Mouse (Mus musculus): ENCODE measurements around the gene 4921501E09Rik. TPM values are rescaled to one million over a fixed set of nuclear protein-coding genes. Genes with fewer than 3 reads are reported as not detected.

Gene 4921501E09Rik
- polyA plus RNA-seq, 1 experiment from 2014 or later, result not detected

Other genes with a start within 250 kb of the 4921501E09Rik start
- gene Zfp799, start 237.8 kb downstream of the 4921501E09Rik start, polyA plus RNA-seq (2016; fragmentation: Nextera tagmentation; extraction: Ambion mirVana), result 10.2 and 18.4 TPM in 2 replicates
- 6.5 and 7.6 TPM in 2 replicates for gene Zfp870, start 176.4 kb downstream of the 4921501E09Rik start, polyA plus RNA-seq (2016; fragmentation: Nextera tagmentation; extraction: Ambion mirVana)
- not detected in 2 replicates for gene Cyp4f14, start 150.7 kb downstream of the 4921501E09Rik start, polyA plus RNA-seq (2016; fragmentation: Nextera tagmentation; extraction: Ambion mirVana)
- 2.3 and 2.6 TPM in 2 replicates for gene Cyp4f13, start 120.7 kb downstream of the 4921501E09Rik start, polyA plus RNA-seq (2016; fragmentation: Nextera tagmentation; extraction: Ambion mirVana)
- 12.2 and 13.7 TPM in 2 replicates for gene Zfp472, start 102.2 kb downstream of the 4921501E09Rik start, polyA plus RNA-seq (2016; fragmentation: Nextera tagmentation; extraction: Ambion mirVana)
- gene Zfp952, start 74.9 kb downstream of the 4921501E09Rik start, polyA plus RNA-seq (2016; fragmentation: Nextera tagmentation; extraction: Ambion mirVana), result 10.4 and 13.8 TPM in 2 replicates
- gene Zfp763, start 34.7 kb downstream of the 4921501E09Rik start, polyA plus RNA-seq (2016; fragmentation: Nextera tagmentation; extraction: Ambion mirVana), result 11.7 and 15.4 TPM in 2 replicates
- gene Zfp563, start 21.3 kb upstream of the 4921501E09Rik start, polyA plus RNA-seq (2016; fragmentation: Nextera tagmentation; extraction: Ambion mirVana), result 5.9 and 8.6 TPM in 2 replicates
- 0.11 TPM in 1 of 2 replicates, not detected in the other for gene Morc2b, start 71.6 kb upstream of the 4921501E09Rik start, polyA plus RNA-seq (2016; fragmentation: Nextera tagmentation; extraction: Ambion mirVana)
- not detected in 2 replicates for gene Olfr55, start 100.4 kb upstream of the 4921501E09Rik start, polyA plus RNA-seq (2016; fragmentation: Nextera tagmentation; extraction: Ambion mirVana)
- not detected in 2 replicates for gene Olfr239, start 123.2 kb upstream of the 4921501E09Rik start, polyA plus RNA-seq (2016; fragmentation: Nextera tagmentation; extraction: Ambion mirVana)
- not detected in 2 replicates for gene Olfr1564, start 153.6 kb upstream of the 4921501E09Rik start, polyA plus RNA-seq (2016; fragmentation: Nextera tagmentation; extraction: Ambion mirVana)
- 16.1 and 19.0 TPM in 2 replicates for gene Zfp955a, start 187.1 kb upstream of the 4921501E09Rik start, polyA plus RNA-seq (2016; fragmentation: Nextera tagmentation; extraction: Ambion mirVana)
- gene Olfr63, start 196.6 kb upstream of the 4921501E09Rik start, polyA plus RNA-seq (2016; fragmentation: Nextera tagmentation; extraction: Ambion mirVana), result 0.03 TPM in 1 of 2 replicates, not detected in the other
- 10.2 and 11.5 TPM in 2 replicates for gene Zfp955b, start 221.5 kb upstream of the 4921501E09Rik start, polyA plus RNA-seq (2016; fragmentation: Nextera tagmentation; extraction: Ambion mirVana)

Measured in limb, embryonic 10.5 days (tissue).